Mouse (Mus musculus): ENCODE measurements around the gene Cd8b1. TPM values are rescaled to one million over a fixed set of nuclear protein-coding genes. Genes with fewer than 3 reads are reported as not detected.
"Not testable (repeated sequence)": the region's sequence is repeated elsewhere in the genome, so short reads cannot be mapped to it uniquely, and the experiment has no call there.

The Cd8b1 gene
- not detected for total RNA-seq (2018; cell fraction: chromatin; rRNA removed)
- not detected for total RNA-seq (2018; cell fraction: cytosol; rRNA removed)
- not detected for total RNA-seq (2018; cell fraction: nucleus; rRNA removed)
- polyA plus RNA-seq (2018), result 0.16 TPM in 1 of 3 replicates, not detected in the others

GRCm38 (mm10) chr6:71322491-71322921, at the start of gene Cd8b1:
Cd8b1 (plus strand) TSS chr6:71322788.
- no peak within 1 kb of the TSS for H3K4me3 ChIP-seq (ENCODE audit: inconsistent target)
- no peak within 1 kb of the TSS for H3K27ac ChIP-seq
- WGBS (ENCODE audit: missing documents), result 94% methylated on average over 6 of the region's 7 CpGs
- H3K79me2 ChIP-seq (ENCODE audit: inconsistent target), result no peaks in the 10 kb centered on the region
- H3K36me3 ChIP-seq (ENCODE audit: inconsistent target), result no peaks in the 10 kb centered on the region

GRCm38 (mm10) chr6:71273715-71274114, 48.9 kb upstream of the Cd8b1 start:
- 83% methylated on average over 1 of the region's 1 CpGs for WGBS (ENCODE audit: missing documents)
- H3K79me2 ChIP-seq (ENCODE audit: inconsistent target), result peaks cover 69% of the 10 kb centered on the region
- no peak overlapping the region for H3K4me3 ChIP-seq (ENCODE audit: inconsistent target)
- H3K36me3 ChIP-seq (ENCODE audit: inconsistent target), result no peaks in the 10 kb centered on the region
- no peak overlapping the region for H3K27ac ChIP-seq

GRCm38 (mm10) chr6:71274621-71275020, 48.0 kb upstream of the Cd8b1 start:
- 100% methylated on average over 1 of the region's 1 CpGs for WGBS (ENCODE audit: missing documents)

DNA sequence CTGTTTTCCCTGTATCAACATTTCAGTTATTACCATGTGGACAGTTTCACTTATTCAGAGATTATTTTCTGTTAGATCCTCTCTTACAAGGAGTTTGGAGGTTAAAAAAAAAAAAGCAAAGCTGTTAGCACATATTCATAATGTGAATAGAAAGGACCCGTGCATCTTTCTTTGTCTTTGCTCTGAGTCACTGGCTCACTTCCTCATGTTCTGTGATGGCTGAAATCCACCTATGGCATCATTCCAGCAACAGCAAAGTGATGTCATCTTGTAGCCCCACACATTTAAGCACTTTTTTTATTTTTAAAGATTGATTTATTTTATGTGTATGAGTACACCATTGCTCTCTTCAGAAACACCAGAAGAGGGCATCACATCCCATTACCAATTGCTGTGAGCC, 43.2 kb upstream of the Cd8b1 start:
- H3K79me2 ChIP-seq (ENCODE audit: inconsistent target), result peaks cover 74% of the 10 kb centered on the region
- H3K36me3 ChIP-seq (ENCODE audit: inconsistent target), result peaks cover 30% of the 10 kb centered on the region
- H3K4me3 ChIP-seq (ENCODE audit: inconsistent target), result no peak overlapping the region
- no peak overlapping the region for H3K27ac ChIP-seq
- WGBS (ENCODE audit: missing documents), result 0% methylated on average over 1 of the region's 1 CpGs

More at GRCm38 (mm10) chr6:71274621-71275020, 48.0 kb upstream of the Cd8b1 start:
- Histone ChIP-seq H3K79me2 (ENCODE audit: inconsistent target) (peaks cover 77% of the 10 kb centered on the region), H3K27ac (no peak overlapping the region), H3K4me3 (ENCODE audit: inconsistent target) (no peak overlapping the region), H3K36me3 (ENCODE audit: inconsistent target) (no peaks in the 10 kb centered on the region)

DNA sequence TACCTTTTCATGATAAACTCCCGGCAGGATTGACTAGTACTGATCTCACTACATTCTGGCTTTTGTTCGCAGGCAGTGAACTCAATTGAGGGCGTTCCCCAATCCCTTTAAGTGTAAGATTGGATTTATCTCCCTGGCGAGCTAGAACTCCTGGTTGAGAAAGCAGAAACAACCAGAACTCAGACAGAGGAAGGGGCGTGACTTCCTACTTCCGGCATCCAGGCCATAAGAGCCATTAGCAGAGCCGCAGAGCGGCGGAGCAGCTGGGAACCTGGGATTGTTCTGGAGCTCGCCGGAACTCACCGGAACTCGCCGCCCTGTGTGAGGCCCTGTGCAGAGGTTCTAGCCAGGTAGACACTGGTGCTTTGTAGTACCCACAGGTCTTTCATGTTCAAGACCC, 29.1 kb upstream of the Cd8b1 start:
- no peaks in the 10 kb centered on the region for H3K79me2 ChIP-seq (ENCODE audit: inconsistent target)
- no peaks in the 10 kb centered on the region for H3K36me3 ChIP-seq (ENCODE audit: inconsistent target)
- no peak overlapping the region for H3K4me3 ChIP-seq (ENCODE audit: inconsistent target)
- H3K27ac ChIP-seq, result no peak overlapping the region
- 65% methylated on average over 14 of the region's 14 CpGs for WGBS (ENCODE audit: missing documents)

GRCm38 (mm10) chr6:71295303-71295702, 27.3 kb upstream of the Cd8b1 start:
- Histone ChIP-seq H3K79me2 (ENCODE audit: inconsistent target) (no peaks in the 10 kb centered on the region), H3K4me3 (ENCODE audit: inconsistent target) (no peak overlapping the region), H3K27ac (no peak overlapping the region), H3K36me3 (ENCODE audit: inconsistent target) (no peaks in the 10 kb centered on the region)
- WGBS (ENCODE audit: missing documents), result 84% methylated on average over 6 of the region's 6 CpGs

DNA sequence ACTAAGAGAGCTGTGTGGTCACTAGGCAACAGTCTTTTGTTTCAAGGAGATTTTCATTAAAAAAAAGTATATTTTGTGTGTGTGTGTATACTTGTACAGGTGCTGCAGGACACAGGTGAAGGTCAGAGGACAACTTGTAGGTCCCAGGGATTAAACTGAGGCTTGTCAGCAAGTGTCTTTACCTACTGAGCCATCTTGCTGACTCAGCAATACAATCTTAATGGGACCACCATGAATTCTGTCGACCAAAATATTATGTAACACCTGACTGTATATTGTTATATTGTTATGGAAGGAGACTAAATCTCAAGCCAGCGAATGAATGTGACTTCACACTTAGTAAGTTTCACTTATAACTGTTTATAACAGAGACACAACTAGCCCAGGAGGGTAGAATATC, 24.5 kb upstream of the Cd8b1 start:
- H3K36me3 ChIP-seq (ENCODE audit: inconsistent target), result no peaks in the 10 kb centered on the region
- WGBS (ENCODE audit: missing documents), result 72% methylated on average over 2 of the region's 2 CpGs
- no peaks in the 10 kb centered on the region for H3K79me2 ChIP-seq (ENCODE audit: inconsistent target)
- no peak overlapping the region for H3K4me3 ChIP-seq (ENCODE audit: inconsistent target)
- H3K27ac ChIP-seq, result no peak overlapping the region

DNA sequence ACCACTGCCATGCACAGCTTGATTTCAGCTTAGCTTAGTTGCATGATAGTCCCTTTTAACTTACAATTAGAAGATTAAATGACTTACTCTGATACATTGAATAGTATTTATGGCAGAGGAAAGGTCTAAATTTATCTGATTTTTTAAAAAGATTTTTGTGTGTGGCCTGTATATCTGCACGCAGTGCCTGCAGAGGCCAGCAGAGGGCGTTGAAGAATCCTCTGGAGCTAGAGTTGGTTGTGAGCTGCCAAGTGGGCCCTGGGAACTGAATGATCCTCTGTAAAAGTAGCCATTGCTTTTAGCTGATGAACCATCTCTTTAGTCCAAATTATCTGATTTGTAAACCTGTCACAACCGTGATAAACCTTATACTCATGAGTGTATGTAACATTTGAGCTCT, 23.8 kb upstream of the Cd8b1 start:
- no peak overlapping the region for H3K27ac ChIP-seq
- no peaks in the 10 kb centered on the region for H3K36me3 ChIP-seq (ENCODE audit: inconsistent target)
- no peak overlapping the region for H3K4me3 ChIP-seq (ENCODE audit: inconsistent target)
- H3K79me2 ChIP-seq (ENCODE audit: inconsistent target), result no peaks in the 10 kb centered on the region
- 65% methylated on average over 3 of the region's 3 CpGs for WGBS (ENCODE audit: missing documents)

DNA sequence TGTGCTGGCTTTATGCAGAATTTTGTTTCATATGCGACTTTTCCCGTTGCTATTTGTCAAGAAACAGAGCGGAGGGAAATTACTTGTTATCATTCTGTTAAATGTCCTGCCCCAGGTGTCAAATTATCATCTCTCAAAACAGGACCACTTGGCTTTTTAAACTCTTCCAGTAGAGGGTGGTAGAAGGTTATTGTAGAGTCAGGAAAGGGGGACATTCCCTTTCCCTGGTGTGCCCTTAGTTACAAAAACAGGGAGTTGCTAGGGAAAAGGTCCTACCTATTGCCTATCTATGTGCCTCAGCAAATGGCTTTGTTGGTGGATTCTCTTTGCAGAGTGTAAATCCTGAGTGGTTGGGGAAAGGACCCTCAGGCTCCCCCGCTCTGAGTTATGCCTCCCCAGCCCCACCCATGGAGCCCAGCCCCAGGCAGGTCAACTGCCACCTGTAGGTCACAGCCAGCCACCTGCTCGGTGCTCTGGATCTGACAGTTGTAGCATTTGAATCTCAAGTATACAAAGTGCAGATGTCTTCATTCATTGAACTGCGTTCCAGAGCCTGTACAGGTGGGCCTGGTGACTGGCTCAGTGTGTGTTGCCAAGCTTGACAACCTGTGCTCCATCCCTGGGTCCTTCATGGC, 20.4 kb upstream of the Cd8b1 start:
- 74% methylated on average over 5 of the region's 6 CpGs for WGBS (ENCODE audit: missing documents)
- Histone ChIP-seq H3K79me2 (ENCODE audit: inconsistent target) (no peaks in the 10 kb centered on the region), H3K36me3 (ENCODE audit: inconsistent target) (no peaks in the 10 kb centered on the region), H3K4me3 (ENCODE audit: inconsistent target) (no peak overlapping the region), H3K27ac (no peak overlapping the region)

- Histone ChIP-seq H3K27ac (no peak overlapping the region), H3K4me3 (ENCODE audit: inconsistent target) (no peak overlapping the region), H3K79me2 (ENCODE audit: inconsistent target) (no peaks in the 10 kb centered on the region), H3K36me3 (ENCODE audit: inconsistent target) (no peaks in the 10 kb centered on the region)
- WGBS (ENCODE audit: missing documents), result 92% methylated on average over 8 of the region's 8 CpGs
Measured at GRCm38 (mm10) chr6:71307486-71307885, 15.1 kb upstream of the Cd8b1 start.

DNA sequence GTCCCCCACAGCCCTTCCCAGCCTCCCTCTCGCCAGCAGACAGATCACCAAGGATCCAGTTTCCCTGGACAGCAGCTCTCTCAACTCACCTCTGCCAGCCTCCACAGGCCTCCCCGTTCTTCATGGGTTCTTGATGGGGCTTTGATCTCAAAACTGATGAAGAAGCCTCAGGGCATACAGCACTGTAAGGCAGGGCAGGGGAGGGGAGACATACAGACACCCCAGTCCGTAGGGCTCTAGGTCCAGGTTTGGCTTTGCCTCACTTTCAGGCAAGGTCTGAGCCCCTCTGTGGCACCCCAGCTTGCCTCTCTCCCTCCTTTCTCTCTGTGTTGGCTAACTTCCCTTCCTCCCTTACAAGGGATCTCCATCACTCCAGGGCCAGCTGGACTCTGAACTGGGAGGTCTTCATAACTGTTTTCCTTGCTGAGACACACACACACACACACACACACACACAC, 733 bp upstream of the Cd8b1 start, which contains the start of gene Smyd1:
Gene Smyd1, minus strand, starts transcription at position 408 of the 458 bp plus-strand sequence.
- H3K4me3 ChIP-seq (ENCODE audit: inconsistent target), result no peak within 1 kb of the TSS
- no peak within 1 kb of the TSS for H3K27ac ChIP-seq
- H3K79me2 ChIP-seq (ENCODE audit: inconsistent target), result no peaks in the 10 kb centered on the region
- 93% methylated on average over 3 of the region's 3 CpGs for WGBS (ENCODE audit: missing documents)
- H3K36me3 ChIP-seq (ENCODE audit: inconsistent target), result no peaks in the 10 kb centered on the region

GRCm38 (mm10) chr6:71324816-71325215, 2.2 kb downstream of the Cd8b1 start:
- Histone ChIP-seq H3K4me3 (ENCODE audit: inconsistent target) (no peak overlapping the region), H3K27ac (no peak overlapping the region), H3K79me2 (ENCODE audit: inconsistent target) (no peaks in the 10 kb centered on the region), H3K36me3 (ENCODE audit: inconsistent target) (no peaks in the 10 kb centered on the region)
- 91% methylated on average over 9 of the region's 9 CpGs for WGBS (ENCODE audit: missing documents)

- no peaks in the 10 kb centered on the region for H3K36me3 ChIP-seq (ENCODE audit: inconsistent target)
- H3K27ac ChIP-seq, result no peak overlapping the region
- 50% methylated on average over 6 of the region's 6 CpGs for WGBS (ENCODE audit: missing documents)
- H3K4me3 ChIP-seq (ENCODE audit: inconsistent target), result no peak overlapping the region
- H3K79me2 ChIP-seq (ENCODE audit: inconsistent target), result no peaks in the 10 kb centered on the region
Measured at GRCm38 (mm10) chr6:71329881-71330280, 7.3 kb downstream of the Cd8b1 start.

- Histone ChIP-seq H3K79me2 (ENCODE audit: inconsistent target) (no peaks in the 10 kb centered on the region), H3K36me3 (ENCODE audit: inconsistent target) (no peaks in the 10 kb centered on the region), H3K27ac (no peak overlapping the region), H3K4me3 (ENCODE audit: inconsistent target) (no peak overlapping the region)
- whole genome bisulfite sequencing (ENCODE audit: missing documents), result 73% methylated on average over 7 of the region's 7 CpGs
Measured at GRCm38 (mm10) chr6:71330486-71330885, 7.9 kb downstream of the Cd8b1 start.

DNA sequence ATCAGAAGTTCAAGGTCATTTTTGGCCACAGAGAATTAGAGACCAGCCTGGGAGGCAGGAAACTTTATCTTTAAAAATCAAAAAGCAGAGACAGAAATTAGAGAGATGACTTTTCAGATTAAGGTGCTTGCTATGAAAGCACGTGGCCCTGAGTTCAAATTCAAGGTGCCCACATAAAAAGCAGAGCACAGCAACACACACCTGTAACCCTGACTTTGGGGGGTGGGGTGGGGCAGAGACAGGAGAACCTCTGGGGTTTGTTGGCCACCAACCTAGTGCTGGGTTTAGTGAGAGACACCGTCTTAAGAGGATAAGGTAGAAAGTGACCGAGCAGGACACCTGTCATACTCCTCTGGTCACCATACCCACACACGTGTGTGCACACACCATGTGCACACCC, 8.9 kb downstream of the Cd8b1 start:
- not testable (repeated sequence) for H3K4me3 ChIP-seq (ENCODE audit: inconsistent target); H3K36me3 ChIP-seq (ENCODE audit: inconsistent target); H3K27ac ChIP-seq; H3K79me2 ChIP-seq (ENCODE audit: inconsistent target)
- 78% methylated on average over 1 of the region's 4 CpGs for WGBS (ENCODE audit: missing documents)
